Mouse (Mus musculus): ENCODE data around the gene Olfr155.

The Olfr155 gene

DNA sequence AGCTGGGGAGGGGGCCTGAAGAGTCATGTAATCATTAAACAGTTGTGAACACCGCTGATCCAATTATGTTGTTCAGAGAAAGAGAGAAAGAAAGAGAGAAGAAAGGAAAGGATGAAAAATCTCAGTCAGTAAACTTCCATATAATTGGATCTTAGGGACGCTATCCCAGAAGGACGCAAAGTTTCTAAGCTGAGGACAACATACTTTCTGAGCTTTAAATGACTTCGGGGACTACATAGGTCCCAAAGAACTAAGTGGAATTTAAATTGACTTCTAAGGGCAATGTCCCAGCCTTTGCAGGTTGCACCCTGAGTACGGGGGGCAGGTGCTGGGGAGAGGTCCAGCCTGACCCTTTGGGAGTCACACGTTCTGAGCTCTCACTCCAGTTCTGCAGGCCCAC is at the start of gene Olfr155:
Gene Olfr155 (plus strand): TSS at position 301 of the 400 bp plus-strand sequence.
- DNase-seq (ENCODE audit: low spot score) = no peak

GRCm38 (mm10) chr4:43822896-43823550 is 28.3 kb upstream of the Olfr155 start:
- DNase-seq (ENCODE audit: low spot score) = no peak

DNA sequence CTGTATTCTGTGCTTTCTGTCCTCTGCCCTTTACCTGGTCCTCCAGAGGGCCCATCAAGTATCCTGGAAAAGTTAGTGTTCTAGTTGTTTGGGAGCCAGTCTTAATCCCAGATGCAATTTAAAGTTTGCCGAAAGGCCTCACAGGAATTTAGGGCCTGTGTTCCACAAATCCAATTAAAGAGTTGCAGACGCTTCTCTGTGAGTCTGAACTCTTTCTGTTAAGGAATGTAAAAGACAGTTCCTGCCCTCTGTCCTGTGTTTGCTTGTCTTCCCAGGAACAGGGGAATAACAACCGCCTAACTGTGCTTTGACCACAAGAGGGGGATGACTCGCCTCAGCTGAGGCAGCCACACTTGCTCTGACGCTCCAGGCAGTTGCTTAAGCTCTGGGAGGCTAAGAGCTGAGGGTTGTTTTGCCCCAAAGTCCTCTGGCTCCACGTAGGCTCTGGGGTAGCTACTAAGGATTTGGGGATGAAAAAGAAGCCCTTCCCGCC is 27.5 kb upstream of the Olfr155 start, which contains the start of gene Olfr156:
Gene Olfr156 (minus strand): TSS at position 51 of the 493 bp plus-strand sequence.
- DNase-seq (ENCODE audit: low spot score) = peak; percentile 16

DNA sequence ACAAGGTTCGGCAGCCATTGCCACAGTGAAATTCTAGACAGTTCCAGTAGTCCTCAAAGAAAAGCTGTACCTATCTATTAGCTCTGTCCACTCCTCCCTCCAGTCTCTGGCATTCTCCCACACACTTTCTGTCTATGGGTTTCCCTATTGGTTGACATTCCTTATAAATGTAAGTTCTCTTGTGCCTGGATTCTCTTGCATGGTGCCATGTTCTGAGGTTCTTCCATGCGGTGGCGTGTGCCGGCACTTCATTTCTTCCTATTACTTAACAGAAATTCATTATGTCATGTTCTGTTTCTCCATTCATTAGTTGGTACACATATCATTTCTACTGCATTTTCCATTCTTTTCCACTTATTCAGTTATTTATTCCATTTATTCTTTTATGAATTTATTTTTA is 22.6 kb upstream of the Olfr155 start:
- no peak for DNase-seq (ENCODE audit: low spot score)

DNA sequence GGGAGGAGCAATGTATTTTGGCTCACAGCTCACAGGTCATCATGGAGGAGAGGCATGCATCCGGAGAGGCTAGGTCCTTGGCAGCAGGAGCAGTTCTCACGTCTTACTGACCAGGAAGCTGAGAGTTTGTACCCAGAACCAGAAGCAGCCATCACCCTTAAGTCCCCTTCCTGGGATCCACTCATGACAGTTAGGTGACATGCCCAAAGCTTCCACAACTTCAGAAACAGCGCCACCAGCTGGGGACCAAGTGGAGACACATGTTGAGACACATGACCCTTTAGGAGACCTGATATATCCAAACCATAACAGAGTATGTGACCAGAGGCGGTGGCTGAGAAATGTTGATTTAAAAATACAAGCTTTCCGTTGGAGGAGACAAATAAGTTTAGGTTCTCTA is 19.3 kb upstream of the Olfr155 start:
- no peak for DNase-seq (ENCODE audit: low spot score)

- no peak for DNase-seq (ENCODE audit: low spot score)
Observed at GRCm38 (mm10) chr4:43833752-43834151, 17.6 kb upstream of the Olfr155 start.

DNA sequence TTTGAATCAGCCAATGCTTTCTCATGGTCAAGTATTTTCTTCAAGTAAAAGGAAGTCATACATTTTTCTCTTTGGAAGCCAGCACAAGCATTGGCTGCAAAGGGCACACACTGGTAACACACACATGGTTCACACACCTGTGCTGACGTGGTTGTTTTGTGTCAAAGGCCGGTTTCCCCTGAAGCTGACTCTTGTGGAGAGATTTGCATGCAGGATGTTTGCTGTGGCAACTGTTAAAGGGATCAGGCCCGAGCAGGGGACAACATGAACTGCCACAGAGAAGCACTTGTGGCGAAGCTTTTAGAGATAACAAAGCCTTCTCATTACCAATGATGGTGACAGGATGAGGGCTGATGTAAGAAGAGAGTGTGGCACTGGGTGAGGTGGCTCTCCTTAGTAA is 16.6 kb upstream of the Olfr155 start:
- no peak for DNase-seq (ENCODE audit: low spot score)

DNA sequence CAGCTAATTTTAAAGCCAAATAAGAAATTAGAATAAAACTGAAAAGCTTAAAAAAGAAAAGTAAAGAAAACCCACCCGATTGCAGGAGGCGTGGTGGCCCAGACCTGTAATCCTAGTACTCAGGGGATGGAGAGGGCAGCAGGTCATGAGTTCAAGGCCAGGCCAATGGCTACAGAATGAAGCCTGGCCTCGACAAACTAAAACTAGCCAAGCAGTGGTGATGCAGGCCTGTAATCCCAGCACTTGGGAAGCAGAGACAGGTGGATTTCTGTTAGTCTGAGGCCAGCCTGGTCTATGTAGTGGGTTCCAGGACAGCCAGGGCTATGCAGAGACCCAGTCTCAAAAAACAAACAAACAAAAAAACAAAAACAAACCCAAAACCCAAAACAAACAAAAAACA is 13.0 kb upstream of the Olfr155 start:
- no peak for DNase-seq (ENCODE audit: low spot score)

DNA sequence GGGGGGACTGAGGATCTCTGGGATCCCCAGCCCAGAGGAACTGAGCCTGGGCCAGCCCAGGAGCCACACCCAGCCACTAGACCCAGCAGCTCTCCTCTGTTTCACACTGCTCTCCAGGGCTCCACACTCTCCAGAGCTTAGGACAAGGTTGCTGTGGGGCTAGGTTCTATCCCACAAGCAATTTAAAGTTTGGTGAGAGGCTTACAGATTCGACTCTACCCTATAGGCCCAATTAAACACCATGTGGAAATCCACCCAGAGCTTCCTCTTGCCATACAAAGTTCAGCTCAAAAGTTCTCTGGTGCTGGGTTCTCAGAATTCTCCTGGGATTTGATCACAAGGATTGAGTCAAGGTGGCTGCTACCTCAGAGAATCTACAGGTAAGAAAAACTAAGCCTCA is 11.3 kb upstream of the Olfr155 start, which contains the start of gene Olfr157:
Gene Olfr157 (minus strand): TSS at position 101 of the 400 bp plus-strand sequence.
- DNase-seq (ENCODE audit: low spot score) = no peak

DNA sequence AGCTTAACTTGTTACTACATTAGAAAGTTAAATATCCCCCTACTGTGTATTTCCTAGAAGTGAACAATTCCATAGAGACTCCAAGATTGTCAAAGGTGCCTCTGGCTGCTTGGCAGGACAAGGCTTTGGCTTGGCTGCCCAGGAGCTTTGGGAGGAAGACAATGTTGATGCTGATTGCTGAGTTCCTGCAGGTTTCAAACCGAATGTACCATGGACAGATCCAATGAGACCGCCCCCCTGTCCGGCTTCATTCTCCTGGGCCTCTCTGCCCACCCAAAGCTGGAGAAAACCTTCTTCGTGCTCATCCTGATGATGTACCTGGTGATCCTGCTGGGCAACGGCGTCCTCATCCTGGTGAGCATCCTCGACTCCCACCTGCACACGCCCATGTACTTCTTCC is 2.7 kb downstream of the Olfr155 start:
- DNase-seq (ENCODE audit: low spot score) = no peak

- no peak for DNase-seq (ENCODE audit: low spot score)
Observed at GRCm38 (mm10) chr4:43859886-43860285, 8.5 kb downstream of the Olfr155 start.

GRCm38 (mm10) chr4:43860744-43861519 is 9.6 kb downstream of the Olfr155 start:
- peak; percentile 16 for DNase-seq (ENCODE audit: low spot score)

DNA sequence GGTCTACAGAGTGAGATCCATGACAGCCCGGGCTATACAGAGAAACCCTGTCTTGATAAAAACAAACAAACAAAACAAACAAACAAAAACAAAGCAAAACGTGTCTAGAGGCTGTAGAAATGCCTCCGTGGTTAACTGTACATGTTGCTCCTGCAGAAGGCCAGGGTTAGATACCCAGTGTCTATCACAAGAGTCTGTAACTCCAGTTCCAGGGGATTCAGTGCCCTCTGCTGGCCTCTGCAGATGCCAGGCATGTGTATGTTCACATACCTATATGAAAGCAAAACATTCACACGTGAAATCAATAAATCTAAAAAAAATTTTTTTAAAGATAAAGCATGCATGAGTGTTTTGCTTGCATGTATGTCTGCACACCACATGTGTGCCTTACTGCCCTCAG is 11.9 kb downstream of the Olfr155 start:
- DNase-seq (ENCODE audit: low spot score) = no peak

- peak; percentile 38 for DNase-seq (ENCODE audit: low spot score)
Observed at GRCm38 (mm10) chr4:43869821-43870220, 18.5 kb downstream of the Olfr155 start.

DNA sequence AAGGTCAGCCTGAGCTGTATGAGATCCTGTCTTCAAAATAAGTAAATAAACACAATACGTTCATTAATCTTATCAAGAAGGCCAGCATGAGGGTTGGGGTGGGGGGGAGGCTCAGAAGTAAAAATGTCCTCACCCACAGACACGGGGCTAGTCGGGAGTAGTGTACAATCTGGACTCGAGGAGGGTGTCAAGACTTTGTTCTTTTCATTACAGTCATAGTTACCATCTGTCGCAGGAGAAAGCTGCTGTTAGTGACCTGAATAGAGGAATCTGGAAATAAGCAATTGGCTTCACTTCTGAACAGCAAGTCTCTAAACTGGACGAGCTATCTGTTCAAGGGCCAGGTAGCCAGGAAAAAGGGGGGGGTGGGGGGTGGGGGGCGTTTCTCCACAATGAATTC is 23.1 kb downstream of the Olfr155 start:
- no peak for DNase-seq (ENCODE audit: low spot score)

DNA sequence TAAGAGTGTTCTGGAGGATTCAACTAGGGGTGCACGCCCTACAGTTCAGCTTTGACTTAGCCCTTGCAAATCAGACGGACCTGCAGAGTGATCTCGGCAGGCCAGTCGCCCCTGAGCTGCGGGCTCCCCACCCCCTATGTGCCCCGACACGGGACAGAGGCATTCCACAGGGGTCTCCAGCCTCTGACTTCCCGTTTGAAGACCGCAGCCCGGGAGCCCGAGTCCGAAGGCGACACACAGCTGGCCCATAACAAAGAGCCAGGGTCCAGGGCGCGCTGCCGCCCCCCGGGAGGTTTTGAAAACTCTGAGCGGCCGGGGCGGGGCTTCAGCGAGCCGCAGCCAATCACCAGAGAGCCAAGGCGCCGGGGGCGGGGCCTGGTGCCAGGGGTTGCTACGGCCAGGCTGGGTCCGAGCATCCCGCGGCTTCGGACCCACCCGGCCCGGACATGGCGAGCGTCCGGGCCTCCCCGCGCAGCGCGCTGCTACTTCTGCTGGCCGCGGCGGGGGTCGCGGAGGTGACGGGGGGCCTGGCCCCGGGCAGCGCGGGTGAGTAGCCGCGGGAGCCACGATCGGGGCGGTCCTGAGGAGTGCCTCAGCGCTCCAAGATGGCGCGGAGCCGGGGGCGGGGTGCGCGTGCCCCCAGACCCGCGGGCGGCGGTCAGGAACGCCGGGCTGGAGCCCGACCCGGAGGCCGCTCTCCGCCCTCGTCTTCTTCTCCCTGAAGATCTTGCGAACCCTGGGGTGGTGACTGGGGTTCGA is 24.0 kb downstream of the Olfr155 start, which contains the start of gene Reck:
Gene Reck (plus strand): TSS at position 371 of the 759 bp plus-strand sequence.
- DNase-seq (ENCODE audit: low spot score) = peak; percentile 70

- no peak for DNase-seq (ENCODE audit: low spot score)
Observed at GRCm38 (mm10) chr4:43875919-43876411, 24.6 kb downstream of the Olfr155 start.

- no peak for DNase-seq (ENCODE audit: low spot score)
Observed at GRCm38 (mm10) chr4:43877230-43877629, 25.9 kb downstream of the Olfr155 start.

DNA sequence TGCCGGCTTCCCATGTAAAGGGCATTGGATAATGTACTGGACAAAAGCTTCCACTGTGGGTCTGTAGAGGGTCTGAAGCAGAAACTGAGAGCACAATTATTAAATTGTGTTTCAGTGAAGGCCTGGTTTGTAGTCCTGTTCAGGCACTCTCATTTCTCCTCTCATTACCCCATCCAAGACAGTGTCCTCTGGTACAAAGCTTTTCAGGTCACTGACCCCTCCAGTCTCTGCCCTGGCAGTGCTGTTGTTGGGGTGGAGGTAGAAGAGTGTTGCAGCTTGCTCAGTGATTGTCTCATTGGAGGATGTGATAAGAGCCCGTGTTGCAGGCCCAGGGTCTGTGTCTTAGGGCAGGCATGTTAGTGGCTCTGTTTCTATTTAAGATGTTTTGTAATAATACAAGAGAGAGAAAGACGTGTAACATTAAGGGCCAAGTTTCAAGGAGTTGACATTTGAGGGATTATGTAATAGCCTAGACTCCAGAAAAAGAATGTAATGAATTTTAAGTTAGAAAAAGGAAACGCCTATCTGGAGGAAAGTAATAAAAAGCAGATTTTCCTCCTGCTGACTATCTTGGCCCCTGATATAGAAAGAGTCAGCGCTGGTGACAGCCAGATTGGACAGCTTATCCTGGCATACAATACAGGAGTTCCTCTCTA is 26.9 kb downstream of the Olfr155 start:
- DNase-seq (ENCODE audit: low spot score) = no peak

GRCm38 (mm10) chr4:43879566-43879965 is 28.2 kb downstream of the Olfr155 start:
- no peak for DNase-seq (ENCODE audit: low spot score)

DNA sequence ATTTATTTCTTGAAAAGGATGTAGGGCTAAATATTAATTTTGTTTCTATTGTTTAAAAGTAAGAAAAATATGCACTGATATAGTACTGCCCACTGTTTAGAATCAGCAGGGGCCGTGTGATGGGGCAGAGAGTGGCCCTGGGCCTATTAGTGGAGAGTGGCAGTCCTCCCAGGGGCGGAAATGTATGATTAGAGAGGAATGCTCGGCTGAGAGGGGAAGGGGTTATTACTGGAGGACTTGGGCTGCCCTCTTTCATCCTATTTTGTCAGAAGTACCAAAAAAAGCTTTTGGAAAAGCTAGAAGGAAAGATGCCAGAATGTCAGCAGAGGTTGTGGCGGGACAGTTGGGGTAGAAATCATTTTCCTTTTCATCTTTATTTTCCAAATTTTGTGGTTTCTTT is 32.8 kb downstream of the Olfr155 start:
- DNase-seq (ENCODE audit: low spot score) = no peak

DNA sequence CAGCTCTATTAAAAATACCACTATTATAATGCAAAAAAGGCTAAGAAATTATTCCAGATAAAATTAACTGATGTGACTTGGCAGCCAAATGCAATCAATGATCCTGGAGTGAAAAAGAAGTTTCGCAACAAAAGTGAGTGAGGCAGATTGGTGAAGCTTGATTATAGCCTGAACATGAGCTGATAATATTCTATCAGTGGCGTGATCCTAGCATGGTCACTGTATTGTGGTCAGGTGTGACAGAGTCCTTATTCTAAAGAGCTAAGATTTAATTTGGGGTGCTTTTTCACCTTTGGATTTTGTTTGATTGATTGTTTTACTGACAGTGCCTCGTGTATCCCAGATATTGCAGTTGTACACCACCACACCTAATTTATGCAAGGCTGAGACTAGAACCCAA is 39.9 kb downstream of the Olfr155 start:
- no peak for DNase-seq (ENCODE audit: low spot score)
